Mouse (Mus musculus) Muller cell, postnatal 12 days (primary cell): ENCODE measurements at regions not wholly inside any gene's neighbourhood (a gene's known extent, or its start where the extent isn't known, plus 50 kb on each side); places are given as distances from the start of the nearest gene placed in this dataset.
A peak's percentile ranks its signal among the peaks of the same experiment; 100 is the strongest.

Experiments used
- DNase-seq: peaks from one replicate; pipeline ENCODE4 v3.0.0-alpha.2; 2015; ENCODE audit errors: inconsistent ontology term

DNA sequence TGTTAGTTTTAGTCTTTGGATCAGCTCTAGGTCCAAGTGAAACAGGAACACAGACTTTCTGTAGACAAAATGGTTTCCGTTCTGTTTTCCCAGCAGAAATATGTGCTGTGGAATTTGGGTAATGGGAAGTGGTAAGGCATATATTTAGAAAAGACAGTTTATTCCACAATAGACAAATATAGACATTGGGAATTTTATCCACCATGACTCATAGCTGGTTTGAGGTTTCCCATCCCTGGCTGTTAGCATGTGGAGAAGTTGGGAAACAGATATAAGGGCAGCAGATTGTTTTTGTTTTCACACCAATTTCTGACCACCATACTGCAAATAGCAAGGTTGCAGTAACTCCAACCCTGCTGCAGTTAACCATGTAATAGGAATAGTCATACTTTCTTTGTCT is 385.0 kb upstream of the Adam34 start:
- DNase-seq = peak; percentile 76

DNA sequence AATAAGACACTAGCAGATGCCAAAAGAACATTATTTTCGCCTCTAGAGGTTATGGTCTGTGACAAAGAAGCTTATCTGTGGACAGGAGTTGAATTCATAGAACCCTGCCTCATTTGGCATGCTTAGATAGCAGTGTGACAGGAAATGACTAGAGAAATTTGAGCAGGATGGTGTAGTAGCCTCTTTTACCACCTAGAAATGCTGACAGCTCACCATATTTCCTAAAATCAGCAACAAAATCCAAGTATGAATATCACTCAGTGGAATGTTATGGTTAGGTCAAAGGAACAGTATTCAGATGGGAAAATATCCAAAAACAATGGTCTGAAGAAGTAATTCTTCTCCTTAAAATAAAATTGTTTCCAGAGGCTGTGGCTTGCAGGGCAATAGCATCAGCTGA is 383.6 kb upstream of the Adam34 start:
- peak; percentile 56 for DNase-seq

DNA sequence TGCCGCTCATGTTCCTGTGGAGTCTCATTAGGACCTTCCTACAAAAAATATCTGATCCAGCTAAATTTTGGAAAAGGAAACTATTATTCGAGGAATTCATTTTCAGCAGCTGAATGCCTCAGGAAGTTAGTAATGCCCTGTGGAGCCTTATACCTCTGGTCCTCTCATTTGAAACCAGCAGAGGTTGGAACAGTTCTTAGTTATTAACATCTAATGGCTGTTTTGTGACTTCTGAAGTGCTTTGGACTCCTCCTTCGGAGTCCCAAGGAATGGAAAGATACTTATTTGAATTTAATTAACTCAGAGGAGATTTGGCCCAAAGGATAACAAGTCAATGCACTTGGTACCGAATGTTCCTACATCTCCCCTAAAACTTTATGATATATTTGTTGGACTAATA is 372.2 kb upstream of the Adam34 start:
- no peak for DNase-seq

DNA sequence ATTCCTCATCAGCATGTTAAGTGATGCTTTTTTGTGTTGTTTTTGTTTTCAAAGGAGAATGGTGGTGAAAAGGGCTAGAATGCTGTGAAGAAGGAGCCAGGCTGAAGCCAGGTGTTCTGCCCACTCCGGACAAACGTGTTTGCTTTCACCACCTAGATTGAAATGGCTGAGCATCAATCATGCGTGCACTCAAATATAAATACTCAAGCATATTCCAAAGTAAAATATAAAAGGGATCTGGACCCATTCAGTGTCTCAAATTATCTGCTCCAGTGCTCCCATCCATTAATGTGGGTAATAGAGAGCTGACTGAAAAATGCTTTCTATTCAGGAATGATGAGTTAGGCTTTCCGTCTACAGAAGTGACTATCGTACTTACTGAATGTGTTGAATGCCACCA is 349.0 kb upstream of the Adam34 start:
- DNase-seq = peak; percentile 60

DNA sequence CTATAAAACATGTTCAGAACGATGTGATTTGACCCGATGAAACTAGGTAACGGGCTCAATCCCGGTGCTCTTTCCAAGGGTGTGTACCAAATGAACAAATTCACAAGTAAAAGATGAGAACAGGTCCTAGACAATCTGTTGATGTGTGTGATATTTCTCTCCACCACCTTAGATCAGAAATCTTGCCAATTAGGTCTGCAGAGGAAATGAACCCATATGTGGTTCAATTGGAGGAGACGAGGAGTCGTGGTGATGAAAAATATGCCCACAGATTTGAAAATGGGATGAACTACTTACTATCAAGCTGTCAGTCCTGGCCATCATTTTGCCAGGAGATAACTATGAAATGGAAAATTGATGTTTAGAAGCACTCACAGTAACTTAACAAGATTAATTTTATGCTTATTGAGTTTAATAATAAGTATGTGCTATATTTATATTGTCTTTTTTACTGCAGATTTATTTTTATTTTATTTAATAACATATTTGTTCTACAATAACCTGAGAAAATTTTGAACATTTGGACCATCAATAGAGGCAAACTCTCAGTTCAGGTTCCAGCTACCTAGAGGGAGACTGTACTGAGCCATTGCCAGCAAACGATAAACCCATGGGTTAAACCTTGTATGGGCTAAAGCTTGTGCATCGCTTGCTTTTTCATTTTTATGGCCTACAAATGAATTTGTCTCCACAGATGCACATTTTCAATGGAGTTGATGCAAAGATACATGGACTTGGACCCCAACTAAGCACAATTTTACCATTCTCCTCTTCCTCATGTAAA is 332.9 kb upstream of the Adam34 start:
- DNase-seq = no peak

DNA sequence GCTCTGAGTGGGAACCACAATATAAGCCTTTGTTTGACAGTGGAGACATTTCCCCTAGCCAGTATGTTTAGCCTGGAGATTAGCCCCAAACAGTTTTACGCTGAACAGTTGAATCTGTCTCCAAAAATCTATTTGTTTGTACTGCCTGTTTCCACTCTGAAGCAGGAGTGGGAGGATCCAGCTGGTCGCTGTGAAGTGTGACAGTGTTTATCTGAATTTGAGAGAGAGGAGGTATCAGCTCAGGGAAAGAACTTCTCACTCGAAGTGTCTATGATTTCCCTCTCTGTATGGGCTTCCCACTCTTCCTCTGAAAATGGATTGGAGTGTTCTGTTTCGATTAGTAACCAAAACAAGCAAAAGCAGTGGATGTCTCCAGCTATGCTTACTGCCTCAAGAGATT is 324.4 kb upstream of the Adam34 start:
- no peak for DNase-seq

DNA sequence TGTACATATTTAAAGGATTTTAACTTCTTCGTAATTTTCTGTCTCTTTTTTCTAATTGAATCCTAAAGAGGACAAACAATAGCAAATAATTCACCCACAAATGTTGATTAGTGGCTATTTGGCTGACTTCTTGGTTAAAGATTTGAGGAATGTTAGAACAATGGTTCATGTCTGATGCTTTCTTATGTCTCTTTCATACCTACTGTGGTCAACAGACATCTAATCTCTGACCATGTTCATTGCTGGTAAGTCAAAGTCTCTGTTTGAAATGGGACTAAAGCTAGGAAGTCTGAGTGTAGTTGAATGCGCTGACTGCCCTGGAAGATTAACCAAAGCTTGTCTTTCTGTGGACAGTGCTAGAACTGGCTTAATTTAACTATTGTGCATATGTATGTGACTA is 321.5 kb upstream of the Adam34 start:
- DNase-seq = peak; percentile 4

DNA sequence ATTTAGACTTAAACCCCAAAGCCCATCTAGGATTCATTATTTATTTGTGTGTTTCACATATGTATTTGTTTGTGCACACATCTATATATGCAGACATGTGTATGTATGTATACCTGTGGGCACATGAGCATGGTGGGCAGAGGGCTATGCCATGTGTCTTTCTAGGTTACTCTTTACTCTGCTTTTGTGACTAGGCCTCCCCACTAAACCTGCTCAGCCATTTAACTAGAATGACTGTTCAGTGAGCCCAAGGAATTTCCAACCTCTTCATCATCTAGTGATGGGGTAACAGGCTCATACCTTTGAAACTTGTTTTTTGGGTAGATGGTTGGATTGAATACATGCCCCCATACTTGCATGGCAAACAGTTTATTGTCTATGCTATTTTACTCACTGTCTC is 321.1 kb upstream of the Adam34 start:
- DNase-seq = no peak

DNA sequence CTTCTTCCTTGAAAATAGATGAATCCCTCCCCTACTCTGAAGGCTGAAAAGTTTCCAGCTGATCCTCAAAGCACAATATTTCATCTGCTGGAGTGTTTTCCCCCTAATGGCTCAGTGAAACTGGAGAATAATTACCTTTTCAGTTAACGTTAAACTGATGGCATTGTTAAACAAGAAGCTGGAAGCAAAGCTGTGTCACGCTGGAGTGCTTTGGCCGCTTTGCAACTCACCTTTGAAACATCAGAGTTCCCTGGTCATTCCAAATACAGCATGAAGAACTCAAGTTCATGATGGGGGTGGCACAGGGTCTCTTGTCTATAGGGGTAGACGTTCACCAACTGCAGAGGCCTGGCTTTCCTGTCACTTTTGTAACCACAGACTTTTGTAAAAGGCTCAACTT is 317.9 kb upstream of the Adam34 start:
- no peak for DNase-seq

DNA sequence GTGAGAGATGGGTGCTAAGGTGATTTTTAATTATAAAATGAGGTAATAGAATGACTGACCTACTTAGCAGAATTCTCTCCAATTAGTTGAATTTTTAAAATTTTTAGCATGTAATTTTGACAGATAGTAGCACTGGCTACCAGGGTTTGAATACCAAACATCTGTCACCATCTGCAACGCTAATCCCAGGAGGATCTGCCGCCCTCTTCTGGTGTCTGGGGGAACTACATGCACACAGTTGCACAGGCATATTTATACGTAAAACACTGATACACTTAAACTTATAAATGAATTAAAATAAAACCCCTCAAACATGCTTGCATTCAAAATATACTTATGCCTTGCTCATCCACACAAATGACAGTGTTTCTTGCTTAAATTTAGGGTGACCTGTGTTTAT is 316.1 kb upstream of the Adam34 start:
- no peak for DNase-seq

DNA sequence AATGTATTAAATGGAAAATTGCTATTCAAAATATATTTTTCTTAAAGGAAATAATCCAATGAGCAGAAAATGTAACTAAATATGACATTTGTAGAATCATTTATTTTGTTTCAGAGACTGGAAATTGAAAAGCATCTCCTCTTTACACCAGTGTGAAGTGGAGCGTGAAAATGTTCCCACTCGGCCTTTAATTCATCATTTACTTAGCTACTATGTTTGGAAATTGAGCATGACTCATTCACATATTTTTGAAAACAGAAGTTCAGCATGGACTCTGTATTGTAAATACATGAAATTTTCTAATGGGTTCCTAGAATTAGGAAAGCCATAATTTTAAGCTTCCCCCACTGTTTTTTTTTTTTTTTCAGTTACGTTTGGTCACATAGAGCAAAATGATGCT is 314.2 kb upstream of the Adam34 start:
- peak; percentile 8 for DNase-seq
